Mouse (Mus musculus) WW6 (cell line): ENCODE measurements around the gene Tdrd9.
"Not testable (repeated sequence)": the region's sequence is repeated elsewhere in the genome, so short reads cannot be mapped to it uniquely, and the experiment has no call there.

Experiments
- DNase-seq: peaks from one replicate; pipeline ENCODE4 v3.0.0-alpha.2; 2013; ENCODE audit warnings: low read depth, low spot score

Tdrd9 gene

GRCm38 (mm10) chr12:111971231-111971686, at the start of gene Tdrd9:
Gene Tdrd9 (plus strand): TSS chr12:111971559.
- DNase-seq, result no peak

- no peak for DNase-seq
These were observed 48.2 kb upstream of the Tdrd9 start for GRCm38 (mm10) chr12:111923117-111923516.

GRCm38 (mm10) chr12:111927338-111927737, 44.0 kb upstream of the Tdrd9 start:
- no peak for DNase-seq

GRCm38 (mm10) chr12:111928411-111928966, 42.9 kb upstream of the Tdrd9 start:
- DNase-seq, result no peak

GRCm38 (mm10) chr12:111931411-111932025, 39.8 kb upstream of the Tdrd9 start:
- DNase-seq, result no peak

GRCm38 (mm10) chr12:111932513-111932912, 38.8 kb upstream of the Tdrd9 start:
- no peak for DNase-seq

- no peak for DNase-seq
These were observed 38.2 kb upstream of the Tdrd9 start for GRCm38 (mm10) chr12:111933032-111933704.

- DNase-seq, result no peak
These were observed 37.4 kb upstream of the Tdrd9 start for GRCm38 (mm10) chr12:111933971-111934370.

GRCm38 (mm10) chr12:111936706-111937550, 34.4 kb upstream of the Tdrd9 start:
- DNase-seq, result no peak

- no peak for DNase-seq
These were observed 32.7 kb upstream of the Tdrd9 start for GRCm38 (mm10) chr12:111938623-111939177.

GRCm38 (mm10) chr12:111943421-111944064, 27.8 kb upstream of the Tdrd9 start:
- no peak for DNase-seq

- DNase-seq, result not testable (repeated sequence)
These were observed 27.0 kb upstream of the Tdrd9 start for GRCm38 (mm10) chr12:111944065-111944987.

GRCm38 (mm10) chr12:111945115-111945514, 26.2 kb upstream of the Tdrd9 start:
- no peak for DNase-seq

GRCm38 (mm10) chr12:111945765-111946655, 25.3 kb upstream of the Tdrd9 start:
- DNase-seq, result not testable (repeated sequence)

- DNase-seq, result no peak
These were observed 24.6 kb upstream of the Tdrd9 start for GRCm38 (mm10) chr12:111946716-111947115.

- no peak for DNase-seq
These were observed 20.9 kb upstream of the Tdrd9 start for GRCm38 (mm10) chr12:111950486-111950885.

GRCm38 (mm10) chr12:111951701-111952100, 19.7 kb upstream of the Tdrd9 start:
- no peak for DNase-seq

- DNase-seq, result no peak
These were observed 15.2 kb upstream of the Tdrd9 start for GRCm38 (mm10) chr12:111956173-111956572.
